Mouse (Mus musculus) cerebellum, adult (tissue): ENCODE measurements around the gene Inip.
A peak's percentile ranks its signal among the peaks of the same experiment; 100 is the strongest.

Experiments
- ATAC-seq: cut with Nextera tagmentation; 2 replicates; pipeline ENCODE4 v1.9.2; 2017; ENCODE audit warnings: mild to moderate bottlenecking, moderate library complexity, mixed read lengths; ENCODE audit not compliant: insufficient number of reproducible peaks, low FRiP score, low TSS enrichment

Inip gene

DNA sequence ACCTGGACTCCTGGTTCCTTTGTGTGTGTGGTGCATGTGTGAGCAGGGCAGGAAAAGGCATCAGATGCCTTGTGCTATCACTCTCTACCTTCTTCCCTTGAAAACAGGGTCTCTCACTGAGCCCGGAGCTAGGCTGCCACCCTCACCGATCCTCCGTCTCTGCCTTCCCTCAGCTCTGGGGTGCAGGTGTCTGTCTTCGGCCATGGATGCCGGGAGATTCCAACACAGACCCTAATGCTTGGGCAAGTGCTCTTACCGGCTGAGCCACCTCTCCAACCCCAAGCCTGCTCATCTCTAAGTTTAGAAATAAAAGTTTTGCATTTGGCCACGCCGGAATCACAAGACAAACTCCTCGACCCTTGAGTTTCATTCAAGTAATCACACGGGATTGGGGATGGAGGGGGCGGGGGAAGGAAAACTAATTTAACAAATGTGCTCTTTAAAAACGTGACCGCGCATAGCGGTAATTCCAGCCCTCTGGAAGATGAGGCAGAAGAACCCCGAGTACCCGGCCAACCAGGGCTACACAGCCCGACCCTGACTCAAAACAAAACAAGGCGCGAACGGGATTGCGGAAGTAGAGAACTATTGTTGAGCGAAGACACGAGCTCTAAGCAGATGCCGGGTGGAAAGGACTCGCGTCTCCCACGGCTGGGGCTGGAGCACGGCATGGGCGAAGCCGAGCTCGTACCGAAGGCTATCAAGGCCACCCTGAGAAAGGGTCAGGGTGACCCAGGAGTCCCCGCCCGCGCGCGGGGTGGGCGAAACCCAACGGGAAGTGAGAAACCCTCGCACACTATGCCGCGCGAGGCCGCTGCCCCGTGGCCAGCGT, 18.3 kb downstream of the Inip start:
- no peak for ATAC-seq

DNA sequence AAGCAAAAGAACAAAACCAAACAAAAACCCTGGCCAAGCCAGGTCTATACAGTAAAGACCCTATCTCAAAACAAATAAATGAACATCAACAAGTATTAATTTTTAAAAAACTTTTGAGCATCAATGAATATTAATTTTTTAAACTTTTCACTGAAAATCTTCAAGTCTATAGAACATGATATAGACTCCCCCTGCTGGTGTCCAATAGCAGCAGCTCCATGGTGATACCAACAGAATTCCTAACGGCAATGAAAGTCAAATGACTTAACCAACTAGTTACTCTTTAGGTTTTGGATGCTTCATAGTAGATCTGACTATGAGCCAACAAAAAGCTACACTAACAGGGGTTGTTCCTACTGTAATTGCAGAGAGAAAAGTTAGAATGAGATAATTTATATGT, 20.8 kb downstream of the Inip start:
- ATAC-seq: no peak

DNA sequence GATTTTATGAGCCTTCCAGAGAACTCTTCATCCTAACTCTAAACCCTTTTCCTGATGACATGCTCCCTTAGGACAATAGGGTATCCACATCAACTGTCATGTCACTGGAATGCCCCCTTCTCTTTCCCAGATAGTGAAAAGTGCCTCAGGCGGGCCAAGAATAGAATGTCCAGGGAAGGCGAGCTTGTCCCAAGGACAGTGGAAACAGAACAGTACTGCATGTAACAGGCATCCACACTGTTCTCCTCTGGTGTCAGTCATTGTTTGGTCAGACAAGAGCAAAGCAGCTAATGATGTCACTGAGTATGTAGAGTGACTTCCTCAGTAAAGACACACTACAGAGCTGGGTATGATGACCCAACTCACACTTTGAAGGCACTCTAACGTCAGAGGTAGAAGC, 23.6 kb downstream of the Inip start:
- ATAC-seq: no peak

DNA sequence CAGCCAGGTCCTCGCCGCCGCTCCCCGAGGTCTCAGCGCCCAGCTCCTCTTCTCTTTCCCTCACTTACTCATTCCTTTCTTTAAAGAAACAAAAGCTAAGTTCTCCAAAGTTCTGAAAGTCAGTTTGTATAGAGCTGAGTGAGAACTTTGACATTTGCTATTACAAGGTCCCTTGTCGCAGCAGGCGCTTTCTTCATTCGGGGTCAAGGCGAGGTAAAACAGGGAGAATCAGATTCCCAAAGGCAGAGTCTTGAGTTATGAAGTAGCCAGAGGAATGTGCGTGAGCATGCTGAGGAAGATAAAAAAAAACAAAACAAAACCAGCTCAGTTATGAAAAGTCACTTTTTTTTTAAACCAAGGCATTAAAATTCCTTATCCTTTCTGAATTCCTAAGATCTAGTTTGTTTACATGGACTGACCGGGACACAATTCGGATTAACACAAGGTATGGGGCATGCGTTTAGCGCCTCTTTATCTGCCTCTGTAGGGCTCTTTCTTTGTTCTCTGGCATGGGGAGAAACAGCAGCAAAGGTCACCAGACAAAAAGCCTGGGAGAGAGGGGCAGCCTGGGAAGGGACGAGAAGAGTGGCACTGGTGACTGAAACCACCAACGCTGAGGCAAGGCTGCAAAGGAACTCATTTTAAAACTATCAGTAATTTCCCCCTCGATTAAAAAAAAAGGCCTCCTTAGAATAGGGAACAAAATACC, 29.1 kb downstream of the Inip start:
- ATAC-seq: no peak

DNA sequence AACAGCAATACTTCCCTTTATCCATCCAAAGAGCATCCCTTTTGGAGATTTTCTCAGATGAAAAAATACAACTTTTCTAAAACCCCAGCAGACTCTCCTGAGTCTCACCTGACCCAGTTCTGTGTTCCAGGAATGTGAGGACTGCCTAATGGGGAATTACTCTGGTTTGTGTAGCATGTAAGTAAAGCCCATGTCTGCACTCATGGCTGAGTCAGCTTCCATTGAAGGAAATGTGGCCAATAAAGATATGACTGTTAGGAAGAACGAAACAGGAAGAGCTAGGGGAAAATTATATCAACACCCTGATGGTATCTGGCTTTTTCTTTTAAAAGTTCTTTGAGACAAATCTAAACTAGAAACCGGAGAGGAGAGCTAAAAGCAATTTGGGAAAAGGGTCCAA, 33.7 kb downstream of the Inip start:
- no peak for ATAC-seq

DNA sequence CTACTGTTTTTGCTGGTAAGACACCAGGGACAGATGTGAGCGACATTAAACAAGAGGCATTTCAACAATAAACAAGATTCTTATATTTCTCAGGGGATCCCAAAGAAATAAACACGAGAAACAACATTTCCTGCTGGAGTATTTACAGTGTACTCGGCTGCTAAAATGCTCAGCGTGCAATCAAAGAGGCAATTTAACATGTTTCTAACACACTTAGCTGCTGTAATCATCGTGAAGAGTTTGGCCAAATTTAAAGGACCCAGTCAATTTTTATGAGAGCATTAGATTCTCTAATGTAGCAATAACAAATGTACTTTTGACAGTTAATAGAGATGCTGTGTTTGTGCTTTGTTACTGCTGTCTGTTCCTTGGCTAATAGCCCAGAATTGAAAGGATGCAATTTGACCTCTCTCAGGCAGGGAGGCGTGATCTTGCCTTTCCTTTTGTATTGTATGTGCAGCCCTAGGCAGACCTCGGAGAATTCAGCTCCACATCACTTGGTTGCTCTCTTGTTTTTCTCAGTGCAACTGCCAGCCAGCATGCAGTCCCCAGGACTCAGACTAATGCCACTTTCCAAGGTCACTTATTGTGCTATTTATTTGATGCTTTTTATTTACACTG, 35.9 kb downstream of the Inip start:
- no peak for ATAC-seq

DNA sequence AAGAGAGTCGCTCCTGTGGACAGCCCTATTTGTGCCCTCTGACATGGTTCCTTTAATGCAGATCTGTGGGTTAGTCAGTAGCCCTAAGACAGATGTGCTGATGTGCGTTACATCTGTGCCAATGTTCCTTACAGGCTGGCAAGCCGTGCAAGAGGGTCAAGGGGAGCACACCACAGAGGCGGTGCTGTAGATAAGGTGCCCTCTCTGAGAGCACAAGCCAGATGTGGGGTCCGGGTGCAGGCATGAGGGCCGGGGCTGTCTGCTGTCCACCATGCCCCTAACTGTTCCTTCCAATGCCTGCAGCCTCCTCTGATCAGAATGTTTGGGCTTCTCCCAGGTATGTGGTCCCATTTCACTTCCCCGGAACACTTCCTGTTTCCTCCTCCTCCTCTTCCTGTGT, 36.4 kb downstream of the Inip start:
- no peak for ATAC-seq

DNA sequence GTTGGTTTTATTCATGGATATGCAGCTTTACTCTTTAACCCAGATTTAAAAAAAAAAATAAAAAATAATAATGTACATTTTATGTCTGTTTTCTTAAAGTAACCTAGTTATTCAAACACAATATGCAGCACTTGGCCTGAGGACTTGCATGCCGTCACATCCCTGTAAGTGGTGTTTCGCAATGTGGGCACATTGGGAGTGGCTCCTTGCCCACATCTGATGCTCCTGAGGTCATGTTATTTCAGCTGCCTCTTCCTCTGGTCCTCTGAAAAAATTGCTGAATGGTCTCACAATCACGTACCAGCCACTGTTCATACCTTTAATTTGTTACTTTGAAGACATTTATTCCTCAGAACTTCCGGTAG, 40.0 kb downstream of the Inip start:
- no peak for ATAC-seq

DNA sequence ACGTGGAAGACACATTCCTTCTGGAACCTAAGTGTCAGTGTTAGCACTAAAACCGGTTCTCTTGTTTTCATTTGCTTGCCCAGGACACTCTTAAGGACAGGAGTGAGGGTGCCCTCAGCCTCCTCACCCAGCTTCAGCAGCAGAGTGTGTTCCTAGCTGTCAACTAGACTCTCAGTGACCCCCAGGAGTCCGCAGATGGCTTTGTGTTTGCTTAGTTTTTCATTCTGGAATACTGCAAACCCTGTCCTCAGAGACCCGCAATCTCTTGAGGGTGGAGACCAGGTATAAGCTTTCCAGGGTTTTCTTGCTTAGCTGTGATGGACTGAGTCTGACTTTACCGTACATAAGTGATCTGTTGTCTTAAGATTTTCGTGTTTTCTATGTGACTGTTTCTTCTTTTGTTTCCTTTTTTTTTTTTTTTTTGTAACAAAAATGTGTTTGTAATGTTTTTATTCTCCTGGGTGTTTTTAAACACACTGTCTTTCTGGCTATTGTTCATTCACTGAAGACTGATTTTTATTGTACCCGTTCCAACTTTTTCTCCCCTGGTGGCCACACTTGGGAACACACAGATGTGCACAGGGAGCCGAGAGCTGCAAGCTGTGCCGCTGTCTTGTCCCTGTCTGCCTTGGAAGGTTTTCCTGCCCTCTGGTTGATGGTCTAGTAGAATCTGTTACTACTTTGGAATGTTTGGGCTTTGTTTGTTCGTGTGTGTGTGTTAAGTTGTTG, 40.6 kb downstream of the Inip start:
- no peak for ATAC-seq

DNA sequence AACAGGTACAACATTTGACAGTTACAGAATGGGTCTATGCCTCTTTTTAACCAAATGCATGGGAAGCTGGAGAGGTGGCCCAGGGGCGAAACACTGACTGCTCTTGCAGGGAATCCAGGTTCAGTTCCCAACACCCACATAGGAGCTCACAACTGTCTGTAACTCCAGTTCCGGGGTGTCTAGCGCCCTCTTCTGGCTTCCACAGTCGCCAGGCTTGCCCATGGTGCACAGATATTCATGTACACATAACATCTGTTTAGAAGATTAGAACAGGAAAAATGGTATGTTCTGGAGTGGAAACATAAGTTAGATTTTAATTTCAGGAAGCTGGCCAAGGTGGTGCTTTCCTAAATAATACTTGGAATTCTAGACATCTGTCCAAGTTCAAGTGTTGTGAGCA, 41.4 kb downstream of the Inip start:
- no peak for ATAC-seq

DNA sequence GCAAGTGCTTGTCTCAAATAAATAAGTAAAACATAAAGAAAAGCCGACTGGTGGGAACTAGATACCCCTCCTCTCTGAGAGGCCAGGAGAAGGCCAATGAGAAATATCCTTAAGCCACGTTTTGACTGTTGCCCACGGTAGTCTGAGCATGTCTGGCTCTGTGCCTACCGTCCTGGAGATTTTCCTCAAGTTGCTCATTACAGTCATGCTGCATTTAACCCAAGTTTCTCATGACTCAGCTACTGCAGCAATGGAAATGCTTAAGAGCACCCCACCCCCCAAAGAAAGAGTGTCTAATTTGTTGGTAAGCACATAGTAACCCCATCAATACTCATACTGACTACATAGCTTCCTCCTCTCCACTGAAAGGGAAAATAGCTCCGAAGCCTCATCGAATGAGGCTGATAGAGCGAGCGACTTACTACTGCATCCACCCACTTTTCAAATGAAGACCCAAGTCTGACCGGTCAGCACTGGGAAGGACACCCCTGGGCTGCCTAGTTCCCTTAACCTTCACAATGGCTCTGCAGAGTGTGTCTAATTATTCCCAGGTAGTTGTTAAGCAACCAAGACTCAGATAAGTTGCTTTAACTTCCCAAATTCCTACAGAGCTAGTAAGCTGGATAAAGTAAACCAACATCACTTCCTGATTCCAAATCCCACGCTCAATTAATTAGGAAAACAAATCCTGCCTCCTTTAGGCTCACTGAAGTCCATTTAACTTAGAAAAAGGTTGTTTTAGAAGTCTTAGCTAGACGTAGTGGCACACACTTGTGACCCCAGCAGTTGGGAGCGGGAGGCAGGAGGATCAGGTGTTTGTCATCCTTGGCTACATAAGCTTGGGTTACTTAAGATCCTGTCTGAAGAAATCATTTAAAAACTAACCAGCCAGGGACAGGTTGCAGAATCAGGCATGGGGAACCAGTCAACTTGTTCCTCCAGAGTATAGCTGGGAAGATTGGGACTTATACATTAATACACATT, 43.6 kb downstream of the Inip start:
- no peak for ATAC-seq

DNA sequence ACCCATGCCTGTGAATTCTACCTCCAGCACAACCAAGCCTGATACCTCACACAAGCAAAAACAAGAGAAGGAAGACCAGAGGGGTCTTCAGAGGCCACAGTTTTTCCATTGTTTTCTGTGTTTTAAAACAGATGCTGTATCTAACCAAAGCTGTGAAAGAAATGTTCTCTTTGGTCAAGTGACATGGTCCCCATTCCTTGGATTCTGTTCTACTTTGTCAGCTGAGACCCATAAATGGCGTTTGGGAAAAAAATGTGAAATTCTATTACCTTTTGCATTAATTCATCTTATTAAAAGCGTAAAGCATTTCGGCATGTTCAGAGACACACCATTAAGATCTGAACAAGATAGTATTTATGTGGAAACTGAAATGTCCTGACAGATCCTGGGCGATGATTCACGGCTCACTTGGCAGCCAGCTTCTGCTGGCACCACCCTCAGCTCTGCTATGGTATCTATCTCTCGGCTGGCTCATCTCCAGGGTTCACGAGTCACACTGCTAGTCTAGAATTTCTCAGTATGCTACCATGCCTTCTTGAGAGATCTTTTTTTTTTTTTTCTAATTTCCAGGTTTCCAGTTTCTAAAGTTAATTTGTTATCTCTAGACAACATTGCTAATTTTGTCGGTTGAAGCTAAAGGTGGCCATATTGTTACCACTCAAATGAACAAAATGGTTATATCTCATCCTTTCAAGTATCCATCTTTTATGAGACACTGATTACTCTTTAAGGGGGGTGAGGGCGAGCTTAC, 44.9 kb downstream of the Inip start:
- peak; percentile 85 for ATAC-seq

DNA sequence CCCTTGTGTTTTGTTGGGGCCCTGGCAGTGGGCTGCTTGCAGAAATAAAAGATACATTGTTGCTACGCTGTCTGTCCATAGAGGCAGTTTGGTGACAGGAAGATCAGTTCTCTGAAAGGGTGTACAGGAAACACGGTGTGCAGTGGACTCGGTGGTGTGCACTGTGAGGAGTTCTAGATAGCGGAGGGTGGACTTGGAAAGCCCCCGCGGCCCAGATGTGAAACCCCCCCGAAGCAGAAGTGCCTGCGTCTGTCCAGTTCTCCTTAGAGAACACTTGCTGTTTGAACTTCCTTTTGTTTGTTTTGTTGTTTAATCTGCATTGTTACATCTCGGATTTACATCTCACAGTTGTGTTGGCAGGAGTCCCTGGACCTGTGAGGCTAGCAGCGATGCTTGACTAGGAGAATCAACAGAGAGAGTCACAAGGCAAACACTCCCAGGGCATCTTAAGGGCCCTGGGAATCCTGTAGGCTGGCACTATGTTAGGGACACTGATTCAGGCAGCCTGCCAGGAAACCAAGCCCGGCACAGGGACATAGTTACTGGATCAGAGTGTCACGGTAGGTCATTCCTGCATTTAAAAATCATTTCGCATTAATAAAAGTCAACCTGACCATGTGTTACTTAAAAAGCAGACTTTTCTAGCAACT, 47.8 kb downstream of the Inip start:
- ATAC-seq: no peak

DNA sequence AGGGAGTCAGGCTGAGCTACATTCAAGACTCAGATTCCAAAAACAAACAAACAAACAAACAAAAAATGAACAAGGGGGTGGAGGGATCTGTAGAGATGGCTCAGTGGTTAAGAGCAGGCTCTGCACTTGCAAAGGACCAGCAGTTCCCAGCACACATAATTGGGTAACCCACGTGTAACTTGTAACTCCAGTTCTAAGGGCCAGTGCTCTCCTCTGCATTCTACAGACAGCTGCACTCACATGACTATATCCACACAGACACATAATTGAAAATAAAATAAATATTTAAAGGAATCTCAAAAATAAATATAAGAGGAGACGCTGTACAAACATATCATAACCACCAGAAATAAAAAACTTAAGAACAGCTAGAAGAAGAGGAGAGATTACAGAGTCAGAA, 61.5 kb downstream of the Inip start:
- no peak for ATAC-seq

DNA sequence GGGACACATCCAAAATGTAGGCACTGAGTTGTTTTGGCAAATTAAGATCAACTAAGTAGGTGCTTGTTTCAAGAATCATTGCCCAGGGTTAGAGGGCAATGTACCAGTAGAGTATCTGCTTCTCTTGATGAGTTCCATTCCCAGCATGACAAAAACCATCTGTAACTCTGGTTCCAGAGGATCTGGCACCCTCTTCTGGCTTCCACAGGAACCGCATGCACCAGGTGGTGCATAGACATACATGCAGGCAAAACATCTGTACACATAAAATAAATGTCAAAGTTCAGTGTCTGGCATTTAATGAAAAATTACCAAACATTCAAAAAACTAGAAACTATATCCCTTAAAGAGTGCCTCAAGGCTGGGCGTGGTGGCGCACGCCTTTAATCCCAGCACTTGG, 62.1 kb downstream of the Inip start:
- no peak for ATAC-seq

DNA sequence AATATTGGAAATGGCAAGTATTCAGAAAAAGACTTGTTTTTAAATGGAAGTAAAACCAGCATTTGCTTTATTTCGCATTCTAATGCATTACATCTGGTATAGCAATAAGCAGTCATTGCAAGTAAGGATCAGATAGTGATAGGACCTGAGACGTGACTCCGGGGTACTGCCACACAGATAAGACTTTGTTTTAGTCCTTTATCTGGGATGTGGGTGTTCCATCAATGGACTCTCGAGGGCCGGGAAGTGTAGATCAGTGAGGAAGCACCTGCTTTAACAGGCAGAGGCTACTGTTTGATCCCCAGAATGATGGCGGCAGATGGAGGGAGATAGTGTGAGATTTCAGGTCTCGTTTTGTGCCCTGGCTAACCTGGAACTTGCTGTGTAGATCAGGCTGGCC, 69.8 kb downstream of the Inip start:
- no peak for ATAC-seq

DNA sequence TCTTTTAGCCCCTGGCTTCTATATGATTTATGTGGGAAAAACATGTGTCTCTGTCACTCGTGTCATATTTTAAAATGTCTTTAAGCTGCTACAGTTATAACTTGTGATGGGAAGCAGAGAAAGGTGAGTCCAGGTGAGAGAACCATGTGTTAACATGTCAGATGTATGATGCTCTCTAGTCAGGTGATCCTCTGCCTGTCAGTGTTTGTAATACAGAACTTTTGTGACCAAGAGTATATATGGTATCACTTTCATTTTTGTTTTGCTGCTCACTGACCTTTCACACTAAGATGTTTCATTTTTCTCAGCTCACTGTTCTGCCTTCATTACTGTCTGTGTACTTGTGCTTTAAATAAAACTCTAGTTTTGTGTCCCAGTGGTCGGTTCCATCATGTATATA, 72.5 kb downstream of the Inip start:
- no peak for ATAC-seq

DNA sequence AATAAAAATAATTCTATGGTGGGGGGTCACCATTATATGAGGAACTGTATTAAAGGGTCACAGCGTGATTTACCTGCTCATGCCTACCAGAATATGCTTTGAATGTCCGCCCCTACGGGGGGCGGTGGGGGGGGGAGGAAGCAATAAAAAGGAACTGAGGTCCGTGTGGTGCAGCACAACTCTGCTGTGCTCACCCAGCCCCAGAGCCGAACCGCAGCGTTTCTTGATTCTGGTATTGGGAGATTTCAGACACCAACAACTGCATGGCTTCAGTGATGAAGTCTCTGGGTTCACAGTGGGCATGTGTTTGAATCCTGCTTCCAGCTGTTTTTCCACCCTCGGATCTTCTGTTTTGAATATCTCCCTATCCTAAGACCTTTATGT, 73.5 kb downstream of the Inip start:
- ATAC-seq: no peak
